Mouse (Mus musculus) thymus, adult 2 months (tissue): ENCODE data around the gene Prss53.

Experiments
- CTCF ChIP-seq: fragments of 200-500 bp; IDR thresholded peaks from 2 replicates; pipeline ENCODE4 v1.5.1; 2012; ENCODE audit warnings: mild to moderate bottlenecking, control low read depth, low read length, moderate library complexity, borderline replicate concordance; ENCODE audit not compliant: control insufficient read depth, poor library complexity, insufficient read depth; ENCODE audit errors: extremely low read depth
- POLR2A ChIP-seq: fragments of 200-500 bp; IDR thresholded peaks from 2 replicates; pipeline ENCODE4 v1.6.1; 2012; ENCODE audit warnings: mild to moderate bottlenecking, low read length, control low read depth, moderate library complexity; ENCODE audit not compliant: control insufficient read depth, poor library complexity, insufficient read depth; ENCODE audit errors: extremely low read depth

DNA sequence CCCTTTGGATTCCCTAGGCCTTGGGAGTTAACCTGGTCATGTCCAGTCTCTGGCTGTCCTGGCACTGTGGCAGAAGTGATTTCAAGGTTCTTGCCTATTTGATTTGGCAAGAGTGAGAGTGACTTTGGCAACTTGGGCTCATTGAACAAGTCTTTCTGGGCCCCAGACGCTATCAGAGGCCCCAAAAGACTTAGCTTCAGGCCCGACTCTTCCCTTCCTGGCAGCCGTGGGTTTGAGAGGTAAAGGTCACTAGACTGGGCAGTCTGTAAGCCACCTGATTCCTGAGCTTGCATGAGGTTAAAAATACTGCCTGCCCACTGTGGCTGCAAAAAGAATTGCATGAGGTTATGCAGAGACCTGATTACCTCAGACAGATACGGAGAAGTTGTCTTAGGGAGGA is 17.9 kb upstream of the Prss53 start:
- TF ChIP-seq POLR2A (no peak), CTCF (no peak)
